10 mouse cellular contexts compared by ENCODE assay signal in genomic region chr1:59376557-59376956, GRCm38 (mm10).
DNase-seq lines count a peak whose midpoint lies in the region; ATAC-seq lines count a peak whose summit lies in the region.
"Had no signal": no experiment of that assay in that cellular context is flagged by ENCODE, and none has a peak within 500 bp of the region (broad histone marks: within the 10 kb centered on the region; RNA-seq: fewer than 3 reads in every experiment).

No protein-coding gene starts in this region.

- peak; percentile 90 for DNase-seq in MEL-GATA-1-ER (ENCODE audit: extremely low read depth, low read depth)
- DNase-seq in cerebellum, adult 11-12 months: peak; percentile 94
- peak; percentile 55 for DNase-seq in forebrain, embryonic 14.5 days (ENCODE audit: low spot score)
- DNase-seq in midbrain, embryonic 10.5 days (ENCODE audit: low spot score): no peak
- DNase-seq in ovary, postnatal 14 days (ENCODE audit: low spot score): no peak
- DNase-seq in right cerebral cortex, postnatal 14 days: no peak
- DNase-seq in right cerebral cortex, postnatal 25 days: no peak
- DNase-seq in layer of hippocampus, postnatal 36 days: no peak
- DNase-seq: kidney, adult 8-10 months had no signal

- no peak overlapping the region for H3K9ac ChIP-seq in forebrain, embryonic 14.5 days (ENCODE audit: low read length)
- H3K9ac ChIP-seq: limb, embryonic 15.5 days had no signal

- 0 out of 2 replicates have a peak, but pooled peaks cover 3% of the 10 kb centered on the region for H3K4me1 ChIP-seq in forebrain, embryonic 14.5 days (ENCODE audit: control insufficient read depth, insufficient read depth, low read length)
- peaks cover 11% of the 10 kb centered on the region for H3K4me1 ChIP-seq in midbrain, embryonic 10.5 days

- H3K4me3 ChIP-seq in forebrain, embryonic 14.5 days (ENCODE audit: low read depth, low read length): no peak overlapping the region
- H3K4me3 ChIP-seq in midbrain, embryonic 10.5 days: peak overlapping the region; percentile 11; the same call in 1 of the 2 replicates
- H3K4me3 ChIP-seq: limb, embryonic 15.5 days had no signal

- ATAC-seq in forebrain, embryonic 14.5 days: peak; percentile 32; the same call in 1 of the 2 replicates

- H3K27me3 ChIP-seq in forebrain, embryonic 14.5 days (replicated peaks; ENCODE audit: control insufficient read depth, insufficient read depth, low read length): no peaks in the 10 kb centered on the region
- H3K27me3 ChIP-seq in midbrain, embryonic 10.5 days (ENCODE audit: low read depth, poor library complexity, severe bottlenecking): peaks cover 13% of the 10 kb centered on the region; the same call in 1 of the 2 replicates
- H3K27me3 ChIP-seq: limb, embryonic 15.5 days had no signal

- no peak overlapping the region for H3K27ac ChIP-seq in forebrain, embryonic 14.5 days (ENCODE audit: low read depth, low read length)
- peak overlapping the region; percentile 72 for H3K27ac ChIP-seq in midbrain, embryonic 10.5 days (replicated peaks)
- H3K27ac ChIP-seq: limb, embryonic 15.5 days had no signal

- 5% methylated on average over 3 of the region's 3 CpGs for whole genome bisulfite sequencing in forebrain, embryonic 14.5 days
- WGBS in midbrain, embryonic 10.5 days: 9% methylated on average over 3 of the region's 3 CpGs

- no peaks in the 10 kb centered on the region for H3K9me3 ChIP-seq in forebrain, embryonic 14.5 days (replicated peaks; ENCODE audit: control insufficient read depth, low read length)
- H3K9me3 ChIP-seq in midbrain, embryonic 10.5 days (replicated peaks): no peaks in the 10 kb centered on the region
- H3K9me3 ChIP-seq: limb, embryonic 15.5 days had no signal

- H3K36me3 ChIP-seq in forebrain, embryonic 14.5 days (ENCODE audit: control insufficient read depth, insufficient read depth, low read length): no peaks in the 10 kb centered on the region
- H3K36me3 ChIP-seq in midbrain, embryonic 10.5 days: no peaks in the 10 kb centered on the region
- H3K36me3 ChIP-seq: limb, embryonic 15.5 days had no signal

- 0 out of 2 replicates have a peak overlapping the region, but pooled peaks have one; percentile 1 for H3K4me2 ChIP-seq in forebrain, embryonic 14.5 days (ENCODE audit: low read length)
- H3K4me2 ChIP-seq: limb, embryonic 15.5 days had no signal

Comparison
In these comparisons a context has a peak if more than half of its experiments do, and no peak if none do; other contexts are left out.
1. DNase-seq: peak in MEL-GATA-1-ER (single experiment), cerebellum, adult 11-12 months (single experiment) and forebrain, embryonic 14.5 days (single experiment); none in midbrain, embryonic 10.5 days (single experiment), ovary, postnatal 14 days (single experiment), right cerebral cortex, postnatal 14 days (single experiment), right cerebral cortex, postnatal 25 days (single experiment) and layer of hippocampus, postnatal 36 days (0 of 2).